Mouse (Mus musculus) embryonic fibroblast, embryonic 13.5 days (primary cell): ENCODE data around the gene Tmie. TPM values are rescaled to one million over a fixed set of nuclear protein-coding genes. Genes with fewer than 3 reads are reported as not detected.
A peak's percentile ranks its signal among the peaks of the same experiment; 100 is the strongest.

Source experiments
- H3K27ac ChIP-seq: 2 replicates; pipeline ENCODE4 v1.5.1; 2012; ENCODE audit warnings: low read length, control low read depth, inconsistent platforms; ENCODE audit not compliant: insufficient read depth
- H3K4me1 ChIP-seq: 2 replicates; pipeline ENCODE4 v1.6.1; 2011; ENCODE audit warnings: low read length; ENCODE audit not compliant: control insufficient read depth, insufficient read depth
- H3K4me3 ChIP-seq: 2 replicates; pipeline ENCODE4 v1.5.1; 2011; ENCODE audit warnings: mild to moderate bottlenecking, control low read depth, low read length; ENCODE audit not compliant: insufficient read depth
- CTCF ChIP-seq: IDR thresholded peaks from 2 replicates; pipeline ENCODE4 v1.5.1; 2011; ENCODE audit warnings: mild to moderate bottlenecking, control low read depth, low read length, moderate library complexity, borderline replicate concordance; ENCODE audit not compliant: insufficient read depth
- POLR2A ChIP-seq: IDR thresholded peaks from 2 replicates; pipeline ENCODE4 v1.6.1; 2011; ENCODE audit warnings: low read depth, mild to moderate bottlenecking, control low read depth, low read length, moderate library complexity
- polyA plus RNA-seq: library from polyadenylated mRNA; stranded (reverse); fragments of >200 nt; gene quantifications from 2 replicates; pipeline ENCODE4 v1.2.4, GENCODE M21; 2011; ENCODE audit warnings: low read depth; ENCODE audit not compliant: missing spikeins, insufficient read length

Tmie gene
- 0.28 and 0.56 TPM in 2 replicates for polyA plus RNA-seq

DNA sequence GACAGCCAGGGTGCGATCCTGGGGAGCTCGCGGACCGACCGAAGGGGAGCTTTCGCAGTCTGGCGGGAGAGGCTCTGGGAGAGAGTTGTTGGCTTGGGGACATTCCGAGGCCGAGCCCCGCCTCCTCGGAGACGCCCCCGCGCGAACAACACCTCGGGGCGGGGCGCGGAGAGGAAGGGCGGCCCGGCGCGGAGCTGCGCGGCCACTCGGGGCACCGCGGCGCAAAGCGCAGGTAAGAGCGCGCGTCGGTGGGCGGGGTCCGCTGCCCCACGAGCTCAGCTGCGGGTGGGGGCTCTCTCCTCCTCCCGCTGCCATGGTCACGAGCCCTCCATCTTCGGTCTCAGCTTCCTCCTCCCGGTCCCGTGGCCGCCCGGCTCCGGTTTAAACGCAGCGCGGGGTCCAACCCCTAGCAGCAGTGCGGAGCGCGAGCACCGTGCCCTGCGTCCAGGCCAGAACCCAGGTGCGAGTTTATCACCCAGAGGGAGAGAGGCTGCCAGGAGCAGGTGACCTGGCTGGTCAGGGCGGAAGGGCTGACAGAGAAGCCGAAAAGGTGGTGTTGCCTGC lies at the start of gene Tmie:
TSS of gene Tmie (minus strand) at position 116 of the 564 bp plus-strand sequence.
- peaks cover 12% of the 10 kb centered on the region; the same call in 1 of the 2 replicates for H3K4me1 ChIP-seq

GRCm38 (mm10) chr9:110922759-110923158 lies 42.8 kb upstream of the Tmie start:
- H3K4me3 ChIP-seq, result no peak overlapping the region
- H3K27ac ChIP-seq, result no peak overlapping the region
- TF ChIP-seq CTCF, result peak; percentile 80
- no peak for TF ChIP-seq POLR2A

More for the DNA sequence above, at the start of gene Tmie:
- no peak within 1 kb of the TSS for H3K27ac ChIP-seq
- peak within 1 kb of the TSS; percentile 58 for H3K4me3 ChIP-seq
- TF ChIP-seq POLR2A (peak; percentile 62), CTCF (no peak)

GRCm38 (mm10) chr9:110920665-110921419 lies 40.9 kb upstream of the Tmie start:
- H3K4me1 ChIP-seq, result no peaks in the 10 kb centered on the region
- no peak overlapping the region for H3K4me3 ChIP-seq
- no peak for TF ChIP-seq CTCF
- no peak for TF ChIP-seq POLR2A
- no peak overlapping the region for H3K27ac ChIP-seq

More at GRCm38 (mm10) chr9:110922759-110923158, 42.8 kb upstream of the Tmie start:
- H3K4me1 ChIP-seq, result no peaks in the 10 kb centered on the region

DNA sequence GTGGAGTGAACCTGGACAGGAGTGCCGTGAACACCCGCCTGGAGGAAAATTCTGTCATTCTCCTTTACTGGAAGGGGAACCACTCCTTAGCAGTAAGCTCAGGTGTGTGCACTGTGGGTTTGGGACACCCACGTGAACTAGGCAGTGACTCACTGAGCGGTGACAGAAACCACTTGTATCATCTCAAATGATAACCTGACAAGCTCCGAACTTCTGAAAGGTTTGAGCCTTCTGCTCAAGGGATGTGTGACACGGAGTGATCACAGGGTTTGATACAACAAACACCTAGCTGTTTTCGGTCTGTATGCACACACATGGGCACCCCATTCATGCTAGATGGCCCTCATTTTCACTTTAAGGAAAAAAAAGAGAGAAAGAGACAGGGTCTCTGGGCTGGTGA lies 36.9 kb upstream of the Tmie start, which contains the start of gene Fam240a:
TSS of gene Fam240a (minus strand) at position 76 of the 400 bp plus-strand sequence.
- no peak for TF ChIP-seq POLR2A
- TF ChIP-seq CTCF, result no peak
- no peaks in the 10 kb centered on the region for H3K4me1 ChIP-seq
- H3K27ac ChIP-seq, result no peak within 1 kb of the TSS
- H3K4me3 ChIP-seq, result no peak within 1 kb of the TSS

- no peak overlapping the region for H3K4me3 ChIP-seq
- TF ChIP-seq POLR2A, result no peak
- no peaks in the 10 kb centered on the region for H3K4me1 ChIP-seq
- no peak overlapping the region for H3K27ac ChIP-seq
These were observed 35.6 kb upstream of the Tmie start for GRCm38 (mm10) chr9:110915466-110915865.

DNA sequence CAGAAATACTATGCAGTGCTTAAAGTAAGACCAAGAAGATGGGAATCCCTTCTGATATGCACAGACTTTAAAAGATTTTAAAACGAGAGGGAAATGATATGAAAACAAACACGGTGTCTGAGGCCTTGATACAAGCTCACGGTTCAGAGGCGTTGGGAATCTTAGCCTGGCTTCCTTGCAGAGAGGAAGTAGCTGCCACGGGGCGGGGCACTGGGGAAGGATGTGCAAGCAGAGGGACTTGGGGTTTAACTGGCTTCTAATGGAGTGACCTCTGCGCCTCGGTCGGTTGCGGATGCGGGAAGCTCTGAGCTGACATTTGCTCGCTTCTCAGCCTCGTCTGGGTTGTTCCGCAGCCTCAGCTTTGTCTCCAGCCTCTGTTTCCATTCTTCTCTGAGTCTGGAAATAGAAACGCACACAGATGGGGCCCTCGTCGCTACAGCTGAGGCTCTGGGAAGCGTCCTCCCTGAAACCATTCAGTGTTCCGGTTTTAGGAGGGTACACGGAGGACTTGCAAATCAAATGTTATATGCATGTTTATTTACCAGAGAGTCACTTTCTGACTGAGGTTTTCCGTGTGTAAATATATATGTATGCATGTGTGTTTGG lies 34.8 kb upstream of the Tmie start:
- TF ChIP-seq POLR2A, result no peak
- TF ChIP-seq CTCF, result no peak
- Histone ChIP-seq H3K4me1 (no peaks in the 10 kb centered on the region), H3K27ac (no peak overlapping the region), H3K4me3 (no peak overlapping the region)

- TF ChIP-seq POLR2A (no peak), CTCF (no peak)
- H3K4me1 ChIP-seq, result no peaks in the 10 kb centered on the region
- no peak overlapping the region for H3K4me3 ChIP-seq
- no peak overlapping the region for H3K27ac ChIP-seq
These were observed 29.6 kb upstream of the Tmie start for GRCm38 (mm10) chr9:110909371-110909967.

DNA sequence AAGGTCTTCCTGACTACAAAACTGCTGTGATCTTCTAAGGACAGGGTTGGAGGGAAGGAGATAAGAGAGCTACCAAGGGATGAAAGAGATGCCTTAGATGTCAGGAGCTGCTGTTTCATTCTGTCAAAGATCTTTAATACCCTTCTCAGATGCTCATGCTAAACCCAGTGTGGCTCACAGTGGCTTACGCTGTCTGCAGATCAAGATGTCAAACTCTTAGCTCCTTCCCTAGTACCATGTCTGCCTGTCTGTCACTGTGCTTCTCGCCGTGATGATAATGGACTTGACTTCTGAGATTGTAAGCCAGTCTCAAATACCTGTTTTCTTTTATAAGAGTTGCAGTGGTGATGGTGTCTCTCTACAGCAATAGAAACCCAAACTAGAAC lies 28.7 kb upstream of the Tmie start:
- no peak for TF ChIP-seq POLR2A
- TF ChIP-seq CTCF, result no peak
- Histone ChIP-seq H3K4me1 (no peaks in the 10 kb centered on the region), H3K27ac (no peak overlapping the region), H3K4me3 (no peak overlapping the region)

GRCm38 (mm10) chr9:110907838-110908630 lies 28.1 kb upstream of the Tmie start:
- no peak overlapping the region for H3K4me3 ChIP-seq
- TF ChIP-seq CTCF (no peak), POLR2A (no peak)
- no peaks in the 10 kb centered on the region for H3K4me1 ChIP-seq
- no peak overlapping the region for H3K27ac ChIP-seq
